Mouse (Mus musculus) bone marrow, adult 2 months (tissue): Measurements from ENCODE around the gene Cacna1c.

Experiments used
- CTCF ChIP-seq: fragments of 200-500 bp; IDR thresholded peaks from 2 replicates; pipeline ENCODE4 v1.5.1; 2011; ENCODE audit warnings: low read length, control low read depth; ENCODE audit not compliant: control insufficient read depth, insufficient read depth
- POLR2A ChIP-seq: fragments of 200-500 bp; IDR thresholded peaks from 2 replicates; pipeline ENCODE4 v1.6.1; 2011; ENCODE audit warnings: low read depth, mild to moderate bottlenecking, control low read depth, low read length, borderline replicate concordance; ENCODE audit not compliant: control insufficient read depth

GRCm38 (mm10) chr6:118946660-118947059 is 249.6 kb downstream of the Cacna1c start:
- TF ChIP-seq CTCF: no peak
- no peak for TF ChIP-seq POLR2A
